Mouse (Mus musculus): Measurements from ENCODE around the gene Edem3. TPM values are rescaled to one million over a fixed set of nuclear protein-coding genes. Genes with fewer than 3 reads are reported as not detected.
"Not testable (repeated sequence)": the region's sequence is repeated elsewhere in the genome, so short reads cannot be mapped to it uniquely, and the experiment has no call there.

The Edem3 gene
- total and polyA plus RNA-seq, 2 experiments, result 4.1 to 18.5 TPM

DNA sequence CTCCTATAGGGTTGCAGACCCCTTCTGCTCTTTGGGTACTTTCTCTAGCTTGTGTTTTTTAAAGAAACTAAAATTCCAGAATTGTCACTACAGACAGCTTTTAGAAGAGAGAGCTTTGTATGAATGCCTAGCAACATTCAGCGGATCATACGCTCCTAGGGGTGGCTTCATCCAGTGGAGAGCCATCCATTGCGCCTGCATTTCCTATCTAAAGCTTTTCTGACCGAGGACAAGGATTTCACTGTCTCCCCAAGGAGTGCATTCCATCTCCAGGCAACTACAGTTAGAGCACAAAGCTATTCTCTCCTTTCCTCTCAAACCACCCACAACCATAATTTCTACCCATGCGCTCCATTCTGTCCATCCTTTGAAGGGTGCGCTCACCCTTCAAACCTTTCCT, 28.8 kb upstream of the Edem3 start:
- no peak overlapping the region for H3K27ac ChIP-seq (replicated peaks; ENCODE audit: insufficient read depth, low read depth, low read length)
- 98% methylated on average over 6 of the region's 6 CpGs for WGBS
- H3K4me3 ChIP-seq (ENCODE audit: insufficient read depth, low read depth, low read length), result no peak overlapping the region
- H3K27me3 ChIP-seq (ENCODE audit: control insufficient read depth, insufficient read depth, low read length), result no peaks in the 10 kb centered on the region
- H3K9ac ChIP-seq (ENCODE audit: low read depth, low read length), result no peak overlapping the region
- H3K36me3 ChIP-seq (ENCODE audit: control insufficient read depth, insufficient read depth, low read length), result no peaks in the 10 kb centered on the region
- no peaks in the 10 kb centered on the region for H3K79me2 ChIP-seq (ENCODE audit: control insufficient read depth, insufficient read depth, low read length)
- no peak for TF ChIP-seq CTCF (IDR thresholded peaks at IDR 0.05; ENCODE audit: low read depth, low read length)
- TF ChIP-seq POLR2A (IDR thresholded peaks at IDR 0.05; ENCODE audit: extremely low read depth, insufficient read depth, low read length), result no peak
- no peak for DNase-seq (ENCODE audit: extremely low read depth, low read depth, low spot score)
- H3K4me1 ChIP-seq (ENCODE audit: control insufficient read depth, insufficient read depth, low read length), result no peaks in the 10 kb centered on the region

DNA sequence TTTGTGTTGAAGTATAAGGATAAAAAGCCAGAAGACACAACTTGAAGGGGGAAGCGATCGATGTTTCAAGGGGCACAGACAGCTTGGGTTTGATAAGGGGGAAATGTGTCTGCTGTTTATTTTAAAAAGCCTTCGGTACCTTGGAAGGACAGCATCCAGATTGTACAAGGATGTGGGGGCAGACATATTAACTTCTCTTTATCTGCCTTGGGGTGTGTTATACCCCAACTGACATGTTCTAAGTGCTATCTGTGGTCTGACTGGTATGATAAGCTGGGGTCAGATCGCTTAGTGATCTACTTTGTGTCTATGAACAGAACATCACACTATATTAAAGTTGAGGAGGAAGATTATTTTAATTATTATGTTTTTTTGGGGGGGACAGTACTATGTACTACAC, 27.0 kb upstream of the Edem3 start:
- Histone ChIP-seq H3K27ac (replicated peaks; ENCODE audit: insufficient read depth, low read depth, low read length) (no peak overlapping the region), H3K27me3 (ENCODE audit: control insufficient read depth, insufficient read depth, low read length) (no peaks in the 10 kb centered on the region), H3K9ac (ENCODE audit: low read depth, low read length) (no peak overlapping the region), H3K36me3 (ENCODE audit: control insufficient read depth, insufficient read depth, low read length) (no peaks in the 10 kb centered on the region), H3K4me1 (ENCODE audit: control insufficient read depth, insufficient read depth, low read length) (no peaks in the 10 kb centered on the region), H3K4me3 (ENCODE audit: insufficient read depth, low read depth, low read length) (no peak overlapping the region), H3K79me2 (ENCODE audit: control insufficient read depth, insufficient read depth, low read length) (no peaks in the 10 kb centered on the region)
- TF ChIP-seq CTCF (IDR thresholded peaks at IDR 0.05; ENCODE audit: low read depth, low read length) (no peak), POLR2A (IDR thresholded peaks at IDR 0.05; ENCODE audit: extremely low read depth, insufficient read depth, low read length) (no peak)
- DNase-seq (ENCODE audit: extremely low read depth, low read depth, low spot score), result no peak
- WGBS, result 80% methylated on average over 4 of the region's 4 CpGs

- H3K36me3 ChIP-seq (ENCODE audit: control insufficient read depth, insufficient read depth, low read length), result no peaks in the 10 kb centered on the region
- H3K4me1 ChIP-seq (ENCODE audit: control insufficient read depth, insufficient read depth, low read length), result no peaks in the 10 kb centered on the region; the same call in 1 of the 2 replicates
- no peak overlapping the region for H3K27ac ChIP-seq (replicated peaks; ENCODE audit: insufficient read depth, low read depth, low read length)
- H3K27me3 ChIP-seq (ENCODE audit: control insufficient read depth, insufficient read depth, low read length), result no peaks in the 10 kb centered on the region
- no peak overlapping the region for H3K9ac ChIP-seq (ENCODE audit: low read depth, low read length)
- WGBS, result 60% methylated on average over 2 of the region's 2 CpGs
- H3K4me3 ChIP-seq (ENCODE audit: insufficient read depth, low read depth, low read length), result no peak overlapping the region
- DNase-seq (ENCODE audit: extremely low read depth, low read depth, low spot score), result peak; percentile 77
- no peak for TF ChIP-seq CTCF (IDR thresholded peaks at IDR 0.05; ENCODE audit: low read depth, low read length)
- no peak for TF ChIP-seq POLR2A (IDR thresholded peaks at IDR 0.05; ENCODE audit: extremely low read depth, insufficient read depth, low read length)
- H3K79me2 ChIP-seq (ENCODE audit: control insufficient read depth, insufficient read depth, low read length), result no peaks in the 10 kb centered on the region
Observed at GRCm38 (mm10) chr1:151737146-151737545, 18.0 kb upstream of the Edem3 start.

GRCm38 (mm10) chr1:151741199-151741621, 14.0 kb upstream of the Edem3 start:
- no peak for DNase-seq (ENCODE audit: extremely low read depth, low read depth, low spot score)

GRCm38 (mm10) chr1:151749894-151750293, 5.3 kb upstream of the Edem3 start:
- not testable (repeated sequence) for H3K9ac ChIP-seq (ENCODE audit: low read depth, low read length); H3K79me2 ChIP-seq (ENCODE audit: control insufficient read depth, insufficient read depth, low read length); H3K4me3 ChIP-seq (ENCODE audit: insufficient read depth, low read depth, low read length); H3K27ac ChIP-seq (replicated peaks; ENCODE audit: insufficient read depth, low read depth, low read length); H3K27me3 ChIP-seq (ENCODE audit: control insufficient read depth, insufficient read depth, low read length); H3K36me3 ChIP-seq (ENCODE audit: control insufficient read depth, insufficient read depth, low read length); H3K4me1 ChIP-seq (ENCODE audit: control insufficient read depth, insufficient read depth, low read length); DNase-seq (ENCODE audit: extremely low read depth, low read depth, low spot score)
- WGBS, result 100% methylated on average over 2 of the region's 2 CpGs

More at GRCm38 (mm10) chr1:151741199-151741621, 14.0 kb upstream of the Edem3 start:
- H3K4me1 ChIP-seq (ENCODE audit: control insufficient read depth, insufficient read depth, low read length), result no peaks in the 10 kb centered on the region; the same call in 1 of the 2 replicates
- H3K4me3 ChIP-seq (ENCODE audit: insufficient read depth, low read depth, low read length), result no peak overlapping the region
- H3K27ac ChIP-seq (replicated peaks; ENCODE audit: insufficient read depth, low read depth, low read length), result no peak overlapping the region
- H3K79me2 ChIP-seq (ENCODE audit: control insufficient read depth, insufficient read depth, low read length), result no peaks in the 10 kb centered on the region
- no peaks in the 10 kb centered on the region for H3K36me3 ChIP-seq (ENCODE audit: control insufficient read depth, insufficient read depth, low read length)
- no peaks in the 10 kb centered on the region for H3K27me3 ChIP-seq (ENCODE audit: control insufficient read depth, insufficient read depth, low read length)
- no peak overlapping the region for H3K9ac ChIP-seq (ENCODE audit: low read depth, low read length)
- whole genome bisulfite sequencing, result 76% methylated on average over 7 of the region's 7 CpGs
- TF ChIP-seq POLR2A (IDR thresholded peaks at IDR 0.05; ENCODE audit: extremely low read depth, insufficient read depth, low read length), result no peak
- TF ChIP-seq CTCF (IDR thresholded peaks at IDR 0.05; ENCODE audit: low read depth, low read length), result no peak

DNA sequence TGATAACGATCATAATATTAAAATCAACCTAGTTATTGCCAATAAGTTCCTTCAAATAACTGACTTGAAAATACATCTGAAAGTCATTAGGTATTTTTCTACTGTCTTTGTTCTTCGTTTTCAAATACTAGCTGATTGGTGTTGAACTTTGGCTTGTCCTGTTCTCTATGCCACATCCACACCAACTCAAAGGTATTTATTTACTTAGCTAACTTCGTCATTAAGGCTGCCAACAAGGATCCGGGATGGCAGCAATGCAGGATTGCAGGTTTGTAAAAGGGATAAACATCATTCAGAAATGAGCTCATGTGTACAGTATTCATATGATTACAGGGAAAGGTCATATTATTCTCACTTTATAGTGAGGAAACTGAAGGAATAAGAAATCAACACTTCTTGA, 2.2 kb upstream of the Edem3 start:
- TF ChIP-seq CTCF (IDR thresholded peaks at IDR 0.05; ENCODE audit: low read depth, low read length) (no peak), POLR2A (IDR thresholded peaks at IDR 0.05; ENCODE audit: extremely low read depth, insufficient read depth, low read length) (no peak)
- Histone ChIP-seq H3K27me3 (ENCODE audit: control insufficient read depth, insufficient read depth, low read length) (no peaks in the 10 kb centered on the region), H3K4me3 (ENCODE audit: insufficient read depth, low read depth, low read length) (no peak overlapping the region), H3K4me1 (ENCODE audit: control insufficient read depth, insufficient read depth, low read length) (peaks cover 7% of the 10 kb centered on the region), H3K9ac (ENCODE audit: low read depth, low read length) (no peak overlapping the region), H3K27ac (replicated peaks; ENCODE audit: insufficient read depth, low read depth, low read length) (no peak overlapping the region), H3K36me3 (ENCODE audit: control insufficient read depth, insufficient read depth, low read length) (no peaks in the 10 kb centered on the region), H3K79me2 (ENCODE audit: control insufficient read depth, insufficient read depth, low read length) (peaks cover 10% of the 10 kb centered on the region; the same call in 1 of the 2 replicates)
- 30% methylated on average over 4 of the region's 4 CpGs for WGBS
- DNase-seq (ENCODE audit: extremely low read depth, low read depth, low spot score), result peak; percentile 81
